Mouse (Mus musculus) telencephalon, adult 2 months (tissue): Measurements from ENCODE around the gene Otud7b.
"Not testable (repeated sequence)": the region's sequence is repeated elsewhere in the genome, so short reads cannot be mapped to it uniquely, and the experiment has no call there.

Experiments
- DNase-seq: peaks from one replicate; pipeline ENCODE4 v3.0.0-alpha.2; 2011; ENCODE audit warnings: low read depth, low spot score

Gene Otud7b

GRCm38 (mm10) chr3:96135011-96135410 is 30.7 kb downstream of the Otud7b start:
- DNase-seq = no peak

GRCm38 (mm10) chr3:96147950-96148349 is 43.6 kb downstream of the Otud7b start:
- peak; percentile 57 for DNase-seq

GRCm38 (mm10) chr3:96151836-96152235 is 47.5 kb downstream of the Otud7b start:
- DNase-seq = no peak

- peak; percentile 60 for DNase-seq
These were observed 48.3 kb downstream of the Otud7b start for GRCm38 (mm10) chr3:96152611-96153010.

GRCm38 (mm10) chr3:96155501-96155900 is 51.2 kb downstream of the Otud7b start:
- no peak for DNase-seq

GRCm38 (mm10) chr3:96159820-96160219 is 55.5 kb downstream of the Otud7b start:
- no peak for DNase-seq

GRCm38 (mm10) chr3:96160222-96160802 is 56.0 kb downstream of the Otud7b start:
- DNase-seq = peak; percentile 79

GRCm38 (mm10) chr3:96160803-96161516 is 56.6 kb downstream of the Otud7b start:
- DNase-seq = no peak

GRCm38 (mm10) chr3:96161869-96162840 is 57.8 kb downstream of the Otud7b start, which contains the start of gene Mtmr11:
TSS of gene Mtmr11 (plus strand) at chr3:96162004.
- DNase-seq = no peak

- no peak for DNase-seq
These were observed 58.7 kb downstream of the Otud7b start for GRCm38 (mm10) chr3:96163040-96163439.

- no peak for DNase-seq
These were observed 64.3 kb downstream of the Otud7b start for GRCm38 (mm10) chr3:96168466-96169158.

- no peak for DNase-seq
These were observed 65.9 kb downstream of the Otud7b start for GRCm38 (mm10) chr3:96170276-96170675.

GRCm38 (mm10) chr3:96170976-96171545 is 66.7 kb downstream of the Otud7b start:
- DNase-seq = no peak

GRCm38 (mm10) chr3:96171583-96172196 is 67.4 kb downstream of the Otud7b start:
- DNase-seq = peak; percentile 60

- peak; percentile 90 for DNase-seq
These were observed 68.2 kb downstream of the Otud7b start, which contains the start of gene Sf3b4 for GRCm38 (mm10) chr3:96172197-96173178. TSS of gene Sf3b4 (plus strand) at chr3:96172332.

GRCm38 (mm10) chr3:96173185-96173584 is 68.9 kb downstream of the Otud7b start:
- no peak for DNase-seq

GRCm38 (mm10) chr3:96174042-96174441 is 69.7 kb downstream of the Otud7b start:
- not testable (repeated sequence) for DNase-seq

GRCm38 (mm10) chr3:96175251-96175650 is 70.9 kb downstream of the Otud7b start:
- no peak for DNase-seq

- no peak for DNase-seq
These were observed 74.1 kb downstream of the Otud7b start for GRCm38 (mm10) chr3:96178427-96178826.
